Mouse (Mus musculus) midbrain, embryonic 15.5 days (tissue): ENCODE measurements around the gene Ddx42. TPM values are rescaled to one million over a fixed set of nuclear protein-coding genes. Genes with fewer than 3 reads are reported as not detected.

Experiments
- ATAC-seq: fragments of 200-750 bp; cut with Nextera tagmentation; replicated peaks from 2 replicates; pipeline ENCODE4 v1.8.0; 2017; ENCODE audit warnings: moderate TSS enrichment
- H3K27ac ChIP-seq: fragments of 300-500 bp; sonication (generic); 2 replicates; pipeline ENCODE4 v1.5.1; 2015; ENCODE audit warnings: mild to moderate bottlenecking, inconsistent platforms
- H3K27me3 ChIP-seq: fragments of 300-500 bp; sonication (generic); replicated peaks from 2 replicates; pipeline ENCODE4 v1.6.1; 2015; ENCODE audit warnings: inconsistent platforms
- H3K36me3 ChIP-seq: fragments of 300-500 bp; sonication (generic); replicated peaks from 2 replicates; pipeline ENCODE4 v1.6.1; 2015; ENCODE audit warnings: inconsistent platforms
- H3K4me1 ChIP-seq: fragments of 300-500 bp; sonication (generic); 2 replicates; pipeline ENCODE4 v1.6.1; 2015; ENCODE audit warnings: inconsistent platforms
- H3K4me2 ChIP-seq: fragments of 300-500 bp; sonication (generic); 2 replicates; pipeline ENCODE4 v1.6.1; 2015; ENCODE audit warnings: inconsistent platforms, mild to moderate bottlenecking, moderate library complexity
- H3K4me3 ChIP-seq: fragments of 300-500 bp; sonication (generic); 2 replicates; pipeline ENCODE4 v1.5.1; 2015; ENCODE audit warnings: mild to moderate bottlenecking, inconsistent platforms
- H3K9ac ChIP-seq: fragments of 300-500 bp; sonication (generic); 2 replicates; pipeline ENCODE4 v1.6.1; 2015; ENCODE audit warnings: mild to moderate bottlenecking, inconsistent platforms
- H3K9me3 ChIP-seq: fragments of 300-500 bp; sonication (generic); 2 replicates; pipeline ENCODE4 v1.6.1; 2016; ENCODE audit warnings: inconsistent platforms
- WGBS: fragments of 180-500 bp; shearing (Covaris S2); methylation state at CpG from one replicate; pipeline ENCODE4 v1.1.7; 2015; ENCODE audit warnings: mixed read lengths; 5-methylcytosine and 5-hydroxymethylcytosine counted together
- polyA plus RNA-seq: library from polyadenylated mRNA; unstranded; fragments of >200 nt; fragmentation: Nextera tagmentation; extraction: Ambion mirVana; gene quantifications from 2 replicates; pipeline ENCODE4 v1.2.1, GENCODE M21; 2015

Gene Ddx42
- polyA plus RNA-seq, 1 experiment from 2014 or later = 93.6 TPM

- H3K27me3 ChIP-seq = no peaks in the 10 kb centered on the region
- peaks cover 13% of the 10 kb centered on the region for H3K4me1 ChIP-seq
- no peak overlapping the region for H3K4me3 ChIP-seq
- no peaks in the 10 kb centered on the region for H3K9me3 ChIP-seq
- no peak overlapping the region for H3K9ac ChIP-seq
- H3K36me3 ChIP-seq = peaks cover 40% of the 10 kb centered on the region
- 92% methylated on average over 9 of the region's 9 CpGs for WGBS
- H3K27ac ChIP-seq = no peak overlapping the region
- ATAC-seq = no peak
- no peak overlapping the region for H3K4me2 ChIP-seq
These were observed 47.2 kb downstream of the Ddx42 start for GRCm38 (mm10) chr11:106263963-106264362.

GRCm38 (mm10) chr11:106264988-106265387, 48.3 kb downstream of the Ddx42 start:
- peaks cover 20% of the 10 kb centered on the region for H3K4me1 ChIP-seq
- peaks cover 40% of the 10 kb centered on the region for H3K36me3 ChIP-seq
- no peak overlapping the region for H3K4me2 ChIP-seq
- no peak overlapping the region for H3K4me3 ChIP-seq
- ATAC-seq = no peak
- no peaks in the 10 kb centered on the region for H3K9me3 ChIP-seq
- H3K27me3 ChIP-seq = no peaks in the 10 kb centered on the region
- WGBS = 96% methylated on average over 15 of the region's 15 CpGs
- H3K9ac ChIP-seq = no peak overlapping the region
- H3K27ac ChIP-seq = no peak overlapping the region

GRCm38 (mm10) chr11:106265570-106265969, 48.8 kb downstream of the Ddx42 start:
- ATAC-seq = no peak
- no peak overlapping the region for H3K4me3 ChIP-seq
- no peak overlapping the region for H3K4me2 ChIP-seq
- no peak overlapping the region for H3K27ac ChIP-seq
- peaks cover 40% of the 10 kb centered on the region for H3K36me3 ChIP-seq
- no peaks in the 10 kb centered on the region for H3K9me3 ChIP-seq
- 96% methylated on average over 4 of the region's 4 CpGs for WGBS
- H3K27me3 ChIP-seq = no peaks in the 10 kb centered on the region
- peaks cover 25% of the 10 kb centered on the region for H3K4me1 ChIP-seq
- no peak overlapping the region for H3K9ac ChIP-seq

GRCm38 (mm10) chr11:106266431-106266830, 49.7 kb downstream of the Ddx42 start:
- ATAC-seq = no peak
- Histone ChIP-seq H3K9ac (no peak overlapping the region), H3K36me3 (peaks cover 39% of the 10 kb centered on the region), H3K27ac (no peak overlapping the region), H3K27me3 (no peaks in the 10 kb centered on the region), H3K4me2 (no peak overlapping the region), H3K4me3 (no peak overlapping the region), H3K9me3 (no peaks in the 10 kb centered on the region), H3K4me1 (peaks cover 33% of the 10 kb centered on the region)
- 93% methylated on average over 10 of the region's 10 CpGs for WGBS

- no peaks in the 10 kb centered on the region for H3K27me3 ChIP-seq
- peaks cover 30% of the 10 kb centered on the region for H3K36me3 ChIP-seq
- H3K4me3 ChIP-seq = no peak overlapping the region
- 86% methylated on average over 12 of the region's 15 CpGs for WGBS
- peaks cover 40% of the 10 kb centered on the region for H3K4me1 ChIP-seq
- H3K9ac ChIP-seq = no peak overlapping the region
- H3K9me3 ChIP-seq = no peaks in the 10 kb centered on the region
- H3K27ac ChIP-seq = no peak overlapping the region
- H3K4me2 ChIP-seq = no peak overlapping the region
- ATAC-seq = no peak
These were observed 50.7 kb downstream of the Ddx42 start for GRCm38 (mm10) chr11:106267311-106267852.

- Histone ChIP-seq H3K4me2 (no peak overlapping the region), H3K9ac (no peak overlapping the region), H3K27ac (0 out of 2 replicates have a peak overlapping the region, but pooled peaks have one; percentile 4), H3K4me1 (peaks cover 40% of the 10 kb centered on the region), H3K36me3 (peaks cover 25% of the 10 kb centered on the region), H3K9me3 (no peaks in the 10 kb centered on the region), H3K4me3 (no peak overlapping the region), H3K27me3 (no peaks in the 10 kb centered on the region)
- 73% methylated on average over 5 of the region's 5 CpGs for WGBS
- ATAC-seq = no peak
These were observed 51.1 kb downstream of the Ddx42 start for GRCm38 (mm10) chr11:106267871-106268270.

- H3K4me2 ChIP-seq = no peak overlapping the region
- WGBS = 75% methylated on average over 8 of the region's 8 CpGs
These were observed 51.8 kb downstream of the Ddx42 start for GRCm38 (mm10) chr11:106268326-106269059.

GRCm38 (mm10) chr11:106269060-106269431, 52.3 kb downstream of the Ddx42 start:
- Histone ChIP-seq H3K9ac (no peak overlapping the region), H3K9me3 (no peaks in the 10 kb centered on the region), H3K4me3 (no peak overlapping the region), H3K27ac (peak overlapping the region; percentile 36; the same call in 1 of the 2 replicates), H3K4me2 (no peak overlapping the region), H3K36me3 (peaks cover 13% of the 10 kb centered on the region), H3K4me1 (peaks cover 40% of the 10 kb centered on the region), H3K27me3 (no peaks in the 10 kb centered on the region)
- 53% methylated on average over 3 of the region's 3 CpGs for WGBS
- ATAC-seq = no peak

More at GRCm38 (mm10) chr11:106268326-106269059, 51.8 kb downstream of the Ddx42 start:
- H3K9me3 ChIP-seq = no peaks in the 10 kb centered on the region
- H3K36me3 ChIP-seq = peaks cover 19% of the 10 kb centered on the region
- no peak for ATAC-seq
- H3K9ac ChIP-seq = no peak overlapping the region
- no peaks in the 10 kb centered on the region for H3K27me3 ChIP-seq
- no peak overlapping the region for H3K4me3 ChIP-seq
- peak overlapping the region; percentile 36 for H3K27ac ChIP-seq
- H3K4me1 ChIP-seq = peaks cover 40% of the 10 kb centered on the region

- Histone ChIP-seq H3K27ac (0 out of 2 replicates have a peak overlapping the region, but pooled peaks have one; percentile 85), H3K4me1 (peaks cover 44% of the 10 kb centered on the region), H3K9ac (peak overlapping the region; percentile 94), H3K9me3 (no peaks in the 10 kb centered on the region), H3K36me3 (peaks cover 2% of the 10 kb centered on the region; the same call in 1 of the 2 replicates), H3K4me3 (peak overlapping the region; percentile 99), H3K4me2 (peak overlapping the region; percentile 91), H3K27me3 (no peaks in the 10 kb centered on the region)
- ATAC-seq = no peak
- WGBS = 48% methylated on average over 5 of the region's 5 CpGs
These were observed 54.5 kb downstream of the Ddx42 start for GRCm38 (mm10) chr11:106271131-106271793.

GRCm38 (mm10) chr11:106271794-106272643, 55.3 kb downstream of the Ddx42 start:
- no peaks in the 10 kb centered on the region for H3K36me3 ChIP-seq
- 1% methylated on average over 41 of the region's 41 CpGs for WGBS
- peaks cover 50% of the 10 kb centered on the region for H3K4me1 ChIP-seq
- peak overlapping the region; percentile 85 for H3K27ac ChIP-seq
- no peaks in the 10 kb centered on the region for H3K27me3 ChIP-seq
- peak overlapping the region; percentile 91 for H3K4me2 ChIP-seq
- peak; percentile 48 for ATAC-seq
- peak overlapping the region; percentile 94 for H3K9ac ChIP-seq
- H3K9me3 ChIP-seq = no peaks in the 10 kb centered on the region
- H3K4me3 ChIP-seq = peak overlapping the region; percentile 99

GRCm38 (mm10) chr11:106272644-106273310, 56.1 kb downstream of the Ddx42 start, which contains the start of gene Smarcd2:
Gene Smarcd2, minus strand, starts transcription at chr11:106272972.
- Histone ChIP-seq H3K27me3 (no peaks in the 10 kb centered on the region), H3K27ac (peak within 1 kb of the TSS; percentile 85), H3K9me3 (no peaks in the 10 kb centered on the region), H3K4me2 (peak within 1 kb of the TSS; percentile 91), H3K9ac (peak within 1 kb of the TSS; percentile 94), H3K4me3 (peak within 1 kb of the TSS; percentile 99), H3K36me3 (no peaks in the 10 kb centered on the region), H3K4me1 (peaks cover 46% of the 10 kb centered on the region)
- WGBS = under 1% methylated on average over 72 of the region's 72 CpGs
- ATAC-seq = peak; percentile 93
